Mouse (Mus musculus): ENCODE results near the gene Alb. TPM values are rescaled to one million over a fixed set of nuclear protein-coding genes. Genes with fewer than 3 reads are reported as not detected.
A peak's percentile ranks its signal among the peaks of the same experiment; 100 is the strongest.

The Alb gene
- polyA plus RNA-seq, 1 experiment from 2014 or later, result not detected

DNA sequence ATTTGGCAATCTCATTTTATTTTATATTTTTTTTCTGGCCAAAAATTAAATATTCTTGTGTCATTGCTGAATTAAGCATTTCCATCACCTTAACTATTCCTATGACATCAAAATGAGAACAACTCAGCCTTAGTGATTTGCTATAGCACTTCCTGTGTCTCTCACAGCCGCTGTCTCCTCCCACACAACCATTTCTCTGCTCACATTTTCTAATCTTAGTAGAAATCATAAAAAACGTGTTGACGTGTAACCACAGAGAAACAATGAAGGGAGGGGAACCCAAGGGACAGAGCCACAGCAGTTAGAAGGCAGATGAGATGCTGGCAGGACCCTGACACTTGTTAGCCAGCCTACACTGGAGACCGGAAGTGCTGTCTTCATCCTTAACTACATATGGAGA is 8.0 kb upstream of the Alb start:
- Histone ChIP-seq H3K9ac (ENCODE audit: low read length) (no peak overlapping the region), H3K27me3 (ENCODE audit: control insufficient read depth, insufficient read depth, low read length) (no peaks in the 10 kb centered on the region), H3K4me3 (ENCODE audit: low read depth, low read length) (no peak overlapping the region), H3K4me1 (replicated peaks; ENCODE audit: control insufficient read depth, insufficient read depth, low read length) (no peaks in the 10 kb centered on the region), H3K27ac (ENCODE audit: low read depth, low read length) (no peak overlapping the region), H3K36me3 (ENCODE audit: control insufficient read depth, insufficient read depth, low read length) (no peaks in the 10 kb centered on the region), H3K9me3 (ENCODE audit: control insufficient read depth, low read length) (no peaks in the 10 kb centered on the region), H3K4me2 (ENCODE audit: low read depth, low read length, severe bottlenecking) (no peak overlapping the region)
- ATAC-seq (replicated peaks; ENCODE audit: low FRiP score) (no peak), DNase-seq (ENCODE audit: low spot score) (no peak)
- 84% methylated on average over 4 of the region's 4 CpGs for WGBS

DNA sequence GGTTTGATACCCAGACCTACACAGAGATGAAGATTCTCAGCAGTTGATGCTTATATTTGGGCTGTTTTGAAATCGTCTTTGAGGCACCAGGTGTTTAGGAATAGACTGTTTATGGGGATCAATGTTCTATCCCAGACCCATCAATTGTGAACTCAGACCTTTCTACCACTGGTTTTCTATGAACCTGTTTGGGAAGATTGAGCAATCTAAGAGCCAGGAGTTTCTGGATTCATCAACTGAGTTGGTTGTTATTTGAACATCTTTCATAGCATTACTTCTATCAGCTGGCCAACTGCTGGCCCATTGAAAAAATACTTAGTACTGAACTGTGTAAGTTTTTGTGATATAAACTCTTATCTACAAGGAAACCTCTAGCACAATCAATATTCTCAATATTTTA is 3.5 kb upstream of the Alb start:
- WGBS, result 81% methylated on average over 1 of the region's 1 CpGs

GRCm38 (mm10) chr5:90458727-90459126 is 2.0 kb upstream of the Alb start:
- H3K4me2 ChIP-seq (ENCODE audit: low read depth, low read length, severe bottlenecking), result no peak overlapping the region
- H3K36me3 ChIP-seq (ENCODE audit: control insufficient read depth, insufficient read depth, low read length), result no peaks in the 10 kb centered on the region
- WGBS, result 79% methylated on average over 5 of the region's 5 CpGs
- H3K4me1 ChIP-seq (replicated peaks; ENCODE audit: control insufficient read depth, insufficient read depth, low read length), result no peaks in the 10 kb centered on the region
- no peak overlapping the region for H3K4me3 ChIP-seq (ENCODE audit: low read depth, low read length)
- ATAC-seq (replicated peaks; ENCODE audit: low FRiP score) (no peak), DNase-seq (ENCODE audit: low spot score) (no peak)
- no peak overlapping the region for H3K27ac ChIP-seq (ENCODE audit: low read depth, low read length)
- H3K27me3 ChIP-seq (ENCODE audit: control insufficient read depth, insufficient read depth, low read length), result no peaks in the 10 kb centered on the region
- no peak overlapping the region for H3K9ac ChIP-seq (ENCODE audit: low read length)
- no peaks in the 10 kb centered on the region for H3K9me3 ChIP-seq (ENCODE audit: control insufficient read depth, low read length)

More for the DNA sequence above, 3.5 kb upstream of the Alb start:
- Histone ChIP-seq H3K4me2 (ENCODE audit: low read depth, low read length, severe bottlenecking) (no peak overlapping the region), H3K4me3 (ENCODE audit: low read depth, low read length) (no peak overlapping the region), H3K36me3 (ENCODE audit: control insufficient read depth, insufficient read depth, low read length) (no peaks in the 10 kb centered on the region), H3K27me3 (ENCODE audit: control insufficient read depth, insufficient read depth, low read length) (no peaks in the 10 kb centered on the region), H3K9ac (ENCODE audit: low read length) (no peak overlapping the region), H3K4me1 (replicated peaks; ENCODE audit: control insufficient read depth, insufficient read depth, low read length) (no peaks in the 10 kb centered on the region), H3K9me3 (ENCODE audit: control insufficient read depth, low read length) (no peaks in the 10 kb centered on the region), H3K27ac (ENCODE audit: low read depth, low read length) (no peak overlapping the region)
- ATAC-seq (replicated peaks; ENCODE audit: low FRiP score) (no peak), DNase-seq (ENCODE audit: low spot score) (no peak)

DNA sequence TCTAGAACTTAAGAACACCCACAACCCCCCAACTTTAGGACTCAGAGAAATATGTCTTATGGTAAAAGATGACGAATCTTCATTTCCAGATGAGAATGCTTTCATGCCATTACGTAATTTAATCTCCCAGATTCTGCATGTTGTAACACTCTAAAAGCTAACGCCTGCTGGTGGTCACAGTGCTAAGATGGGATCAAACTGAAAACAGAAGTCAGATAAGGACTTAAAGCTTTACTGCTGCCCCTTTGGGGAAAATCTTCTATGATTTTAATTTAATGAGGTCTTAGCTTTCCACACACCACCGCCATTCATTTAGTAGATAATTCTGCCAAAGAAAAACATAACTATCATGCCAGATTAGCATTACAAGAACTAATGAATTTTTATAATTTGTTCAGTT is 6.1 kb downstream of the Alb start:
- no peak overlapping the region for H3K27ac ChIP-seq (ENCODE audit: low read depth, low read length)
- H3K27me3 ChIP-seq (ENCODE audit: control insufficient read depth, insufficient read depth, low read length), result no peaks in the 10 kb centered on the region
- H3K4me1 ChIP-seq (replicated peaks; ENCODE audit: control insufficient read depth, insufficient read depth, low read length), result no peaks in the 10 kb centered on the region
- no peak for ATAC-seq (replicated peaks; ENCODE audit: low FRiP score)
- no peak overlapping the region for H3K4me2 ChIP-seq (ENCODE audit: low read depth, low read length, severe bottlenecking)
- H3K4me3 ChIP-seq (ENCODE audit: low read depth, low read length), result no peak overlapping the region
- H3K9me3 ChIP-seq (ENCODE audit: control insufficient read depth, low read length), result no peaks in the 10 kb centered on the region
- H3K9ac ChIP-seq (ENCODE audit: low read length), result no peak overlapping the region
- 70% methylated on average over 4 of the region's 4 CpGs for WGBS
- no peak for DNase-seq (ENCODE audit: low spot score)
- no peaks in the 10 kb centered on the region for H3K36me3 ChIP-seq (ENCODE audit: control insufficient read depth, insufficient read depth, low read length)

DNA sequence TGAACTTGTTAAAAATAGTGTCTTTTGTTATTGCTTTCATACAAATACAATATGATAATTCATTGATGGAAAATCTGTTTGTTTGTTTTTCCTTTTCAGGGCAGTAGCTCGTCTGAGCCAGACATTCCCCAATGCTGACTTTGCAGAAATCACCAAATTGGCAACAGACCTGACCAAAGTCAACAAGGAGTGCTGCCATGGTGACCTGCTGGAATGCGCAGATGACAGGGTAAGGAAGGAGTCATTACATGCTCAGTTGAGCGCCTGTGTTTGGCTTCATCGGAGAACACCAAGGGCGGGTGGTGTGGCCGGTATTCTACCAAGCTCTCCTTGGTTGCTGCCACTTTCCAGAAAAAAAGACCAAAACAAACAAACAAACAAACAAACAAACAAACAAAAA is 6.5 kb downstream of the Alb start:
- Histone ChIP-seq H3K9ac (ENCODE audit: low read length) (no peak overlapping the region), H3K27ac (ENCODE audit: low read depth, low read length) (no peak overlapping the region), H3K9me3 (ENCODE audit: control insufficient read depth, low read length) (no peaks in the 10 kb centered on the region), H3K27me3 (ENCODE audit: control insufficient read depth, insufficient read depth, low read length) (no peaks in the 10 kb centered on the region), H3K4me3 (ENCODE audit: low read depth, low read length) (no peak overlapping the region), H3K36me3 (ENCODE audit: control insufficient read depth, insufficient read depth, low read length) (no peaks in the 10 kb centered on the region), H3K4me1 (replicated peaks; ENCODE audit: control insufficient read depth, insufficient read depth, low read length) (no peaks in the 10 kb centered on the region), H3K4me2 (ENCODE audit: low read depth, low read length, severe bottlenecking) (no peak overlapping the region)
- ATAC-seq (replicated peaks; ENCODE audit: low FRiP score), result no peak
- WGBS, result 29% methylated on average over 6 of the region's 6 CpGs
- DNase-seq (ENCODE audit: low spot score), result peak; percentile 55

GRCm38 (mm10) chr5:90470836-90471235 is 10.1 kb downstream of the Alb start:
- ATAC-seq (replicated peaks; ENCODE audit: low FRiP score), result no peak
- H3K36me3 ChIP-seq (ENCODE audit: control insufficient read depth, insufficient read depth, low read length), result no peaks in the 10 kb centered on the region
- H3K27ac ChIP-seq (ENCODE audit: low read depth, low read length), result no peak overlapping the region
- no peak for DNase-seq (ENCODE audit: low spot score)
- WGBS, result 97% methylated on average over 3 of the region's 3 CpGs
- H3K4me1 ChIP-seq (replicated peaks; ENCODE audit: control insufficient read depth, insufficient read depth, low read length), result no peaks in the 10 kb centered on the region
- no peak overlapping the region for H3K4me3 ChIP-seq (ENCODE audit: low read depth, low read length)
- H3K27me3 ChIP-seq (ENCODE audit: control insufficient read depth, insufficient read depth, low read length), result no peaks in the 10 kb centered on the region
- no peak overlapping the region for H3K9ac ChIP-seq (ENCODE audit: low read length)
- no peak overlapping the region for H3K4me2 ChIP-seq (ENCODE audit: low read depth, low read length, severe bottlenecking)
- H3K9me3 ChIP-seq (ENCODE audit: control insufficient read depth, low read length), result no peaks in the 10 kb centered on the region

GRCm38 (mm10) chr5:90473902-90474301 is 13.2 kb downstream of the Alb start:
- no peaks in the 10 kb centered on the region for H3K36me3 ChIP-seq (ENCODE audit: control insufficient read depth, insufficient read depth, low read length)
- no peak overlapping the region for H3K27ac ChIP-seq (ENCODE audit: low read depth, low read length)
- H3K4me2 ChIP-seq (ENCODE audit: low read depth, low read length, severe bottlenecking), result no peak overlapping the region
- 87% methylated on average over 4 of the region's 4 CpGs for WGBS
- DNase-seq (ENCODE audit: low spot score) (no peak), ATAC-seq (replicated peaks; ENCODE audit: low FRiP score) (no peak)
- no peak overlapping the region for H3K9ac ChIP-seq (ENCODE audit: low read length)
- H3K27me3 ChIP-seq (ENCODE audit: control insufficient read depth, insufficient read depth, low read length), result no peaks in the 10 kb centered on the region
- H3K9me3 ChIP-seq (ENCODE audit: control insufficient read depth, low read length), result no peaks in the 10 kb centered on the region
- no peak overlapping the region for H3K4me3 ChIP-seq (ENCODE audit: low read depth, low read length)
- H3K4me1 ChIP-seq (replicated peaks; ENCODE audit: control insufficient read depth, insufficient read depth, low read length), result no peaks in the 10 kb centered on the region

DNA sequence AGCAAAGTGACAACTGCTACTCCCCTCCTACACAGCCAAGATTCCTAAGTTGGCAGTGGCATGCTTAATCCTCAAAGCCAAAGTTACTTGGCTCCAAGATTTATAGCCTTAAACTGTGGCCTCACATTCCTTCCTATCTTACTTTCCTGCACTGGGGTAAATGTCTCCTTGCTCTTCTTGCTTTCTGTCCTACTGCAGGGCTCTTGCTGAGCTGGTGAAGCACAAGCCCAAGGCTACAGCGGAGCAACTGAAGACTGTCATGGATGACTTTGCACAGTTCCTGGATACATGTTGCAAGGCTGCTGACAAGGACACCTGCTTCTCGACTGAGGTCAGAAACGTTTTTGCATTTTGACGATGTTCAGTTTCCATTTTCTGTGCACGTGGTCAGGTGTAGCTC is 13.7 kb downstream of the Alb start:
- Histone ChIP-seq H3K4me1 (replicated peaks; ENCODE audit: control insufficient read depth, insufficient read depth, low read length) (no peaks in the 10 kb centered on the region), H3K9ac (ENCODE audit: low read length) (no peak overlapping the region), H3K4me2 (ENCODE audit: low read depth, low read length, severe bottlenecking) (no peak overlapping the region), H3K27me3 (ENCODE audit: control insufficient read depth, insufficient read depth, low read length) (no peaks in the 10 kb centered on the region), H3K27ac (ENCODE audit: low read depth, low read length) (no peak overlapping the region), H3K9me3 (ENCODE audit: control insufficient read depth, low read length) (no peaks in the 10 kb centered on the region), H3K36me3 (ENCODE audit: control insufficient read depth, insufficient read depth, low read length) (no peaks in the 10 kb centered on the region), H3K4me3 (ENCODE audit: low read depth, low read length) (no peak overlapping the region)
- DNase-seq (ENCODE audit: low spot score) (no peak), ATAC-seq (replicated peaks; ENCODE audit: low FRiP score) (no peak)
- WGBS, result 92% methylated on average over 5 of the region's 5 CpGs

DNA sequence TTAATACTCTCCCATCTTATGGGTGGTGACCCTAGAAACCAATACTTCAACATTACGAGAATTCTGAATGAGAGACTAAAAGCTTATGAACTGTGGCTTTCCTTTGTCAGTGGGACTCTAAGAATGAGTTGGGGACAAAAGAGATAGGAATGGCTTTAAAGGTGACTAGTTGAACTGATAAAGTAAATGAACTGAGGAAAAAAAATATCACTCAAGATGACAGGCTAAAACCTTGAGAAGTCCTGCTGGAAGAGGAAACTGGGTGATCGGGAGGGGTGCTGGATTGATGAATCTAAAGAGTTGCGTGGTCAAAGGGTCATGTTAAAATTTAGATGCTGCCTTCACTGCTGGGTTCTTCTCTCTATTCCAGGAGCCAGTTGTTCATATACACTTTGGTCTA is 16.0 kb downstream of the Alb start:
- Histone ChIP-seq H3K9ac (ENCODE audit: low read length) (no peak overlapping the region), H3K4me1 (replicated peaks; ENCODE audit: control insufficient read depth, insufficient read depth, low read length) (no peaks in the 10 kb centered on the region), H3K36me3 (ENCODE audit: control insufficient read depth, insufficient read depth, low read length) (no peaks in the 10 kb centered on the region), H3K4me2 (ENCODE audit: low read depth, low read length, severe bottlenecking) (no peak overlapping the region), H3K4me3 (ENCODE audit: low read depth, low read length) (no peak overlapping the region), H3K27me3 (ENCODE audit: control insufficient read depth, insufficient read depth, low read length) (no peaks in the 10 kb centered on the region), H3K27ac (ENCODE audit: low read depth, low read length) (no peak overlapping the region), H3K9me3 (ENCODE audit: control insufficient read depth, low read length) (no peaks in the 10 kb centered on the region)
- ATAC-seq (replicated peaks; ENCODE audit: low FRiP score) (no peak), DNase-seq (ENCODE audit: low spot score) (no peak)
- WGBS, result 86% methylated on average over 3 of the region's 3 CpGs

Data from forebrain, embryonic 11.5 days (tissue).